Mouse (Mus musculus) stomach, embryonic 16.5 days (tissue): ENCODE results near the gene Spata22. TPM values are rescaled to one million over a fixed set of nuclear protein-coding genes. Genes with fewer than 3 reads are reported as not detected.

Source experiments
- ATAC-seq: fragments of 200-750 bp; cut with Nextera tagmentation; 2 replicates; pipeline ENCODE4 v1.8.0; 2017; ENCODE audit warnings: moderate number of reproducible peaks, moderate TSS enrichment; ENCODE audit not compliant: insufficient read depth, low FRiP score
- H3K27ac ChIP-seq: fragments of 300-500 bp; sonication (generic); 2 replicates; pipeline ENCODE4 v1.5.1; 2014; ENCODE audit warnings: low read length
- H3K27me3 ChIP-seq: fragments of 300-500 bp; sonication (generic); 2 replicates; pipeline ENCODE4 v1.6.1; 2014; ENCODE audit warnings: low read length, control low read depth, mixed read lengths; ENCODE audit not compliant: control insufficient read depth, insufficient read depth
- H3K36me3 ChIP-seq: fragments of 300-500 bp; sonication (generic); 2 replicates; pipeline ENCODE4 v1.6.1; 2014; ENCODE audit warnings: low read length; ENCODE audit not compliant: control insufficient read depth, insufficient read depth
- H3K4me1 ChIP-seq: fragments of 300-500 bp; sonication (generic); 2 replicates; pipeline ENCODE4 v1.6.1; 2014; ENCODE audit warnings: low read length, control low read depth, mixed read lengths; ENCODE audit not compliant: control insufficient read depth, insufficient read depth
- H3K4me2 ChIP-seq: fragments of 300-500 bp; sonication (generic); 2 replicates; pipeline ENCODE4 v1.6.1; 2014; ENCODE audit warnings: low read depth, low read length, mixed read lengths
- H3K4me3 ChIP-seq: fragments of 300-500 bp; sonication (generic); replicated peaks from 2 replicates; pipeline ENCODE4 v1.5.1; 2014; ENCODE audit warnings: mild to moderate bottlenecking, low read length
- H3K9ac ChIP-seq: fragments of 300-500 bp; sonication (generic); 2 replicates; pipeline ENCODE4 v1.6.1; 2014; ENCODE audit warnings: low read length
- H3K9me3 ChIP-seq: fragments of 300-500 bp; sonication (generic); replicated peaks from 2 replicates; pipeline ENCODE4 v1.6.1; 2016; ENCODE audit warnings: low read length, control low read depth; ENCODE audit not compliant: control insufficient read depth
- WGBS: fragments of 180-500 bp; shearing (Covaris S2); extraction: QIAGEN DNeasy Blood & Tissue Kit; methylation state at CpG from one replicate; pipeline ENCODE4 v1.1.7; 2014; 5-methylcytosine and 5-hydroxymethylcytosine counted together
- polyA plus RNA-seq: library from polyadenylated mRNA; unstranded; fragments of >200 nt; fragmentation: Nextera tagmentation; extraction: Ambion mirVana; gene quantifications from 2 replicates; pipeline ENCODE4 v1.2.1, GENCODE M21; 2015

Spata22 gene
- polyA plus RNA-seq, 1 experiment from 2014 or later = 0.27 TPM

DNA sequence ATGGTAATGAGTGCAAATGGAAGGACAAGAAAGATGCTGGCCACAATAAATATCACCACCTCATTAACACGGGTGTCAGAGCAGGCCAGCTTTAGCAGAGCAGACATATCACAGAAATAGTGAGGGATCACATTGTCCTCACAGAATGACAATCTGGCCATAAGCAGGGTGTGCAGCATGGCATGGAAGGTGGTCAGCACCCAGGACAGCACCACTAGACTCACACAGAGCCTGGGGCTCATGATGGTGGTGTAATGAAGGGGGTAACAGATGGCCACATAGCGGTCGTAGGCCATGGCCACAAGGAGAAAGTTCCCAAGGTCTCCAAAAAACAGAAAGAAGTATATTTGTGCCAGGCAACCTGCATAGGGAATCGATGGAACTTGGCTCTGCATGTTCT is 65.8 kb downstream of the Spata22 start:
- Histone ChIP-seq H3K9me3 (no peaks in the 10 kb centered on the region), H3K4me1 (no peaks in the 10 kb centered on the region), H3K4me2 (no peak overlapping the region), H3K27ac (no peak overlapping the region), H3K27me3 (no peaks in the 10 kb centered on the region), H3K36me3 (no peaks in the 10 kb centered on the region), H3K4me3 (no peak overlapping the region), H3K9ac (no peak overlapping the region)
- no peak for ATAC-seq
- WGBS = 68% methylated on average over 4 of the region's 4 CpGs

Other genes with a start within 250 kb of the Spata22 start
- gene Itgae, start 239.2 kb upstream of the Spata22 start, polyA plus RNA-seq = 0.31 and 0.36 TPM in 2 replicates
- 11.9 and 12.5 TPM in 2 replicates for gene Haspin, start 191.4 kb upstream of the Spata22 start, polyA plus RNA-seq
- 0.36 and 0.65 TPM in 2 replicates for gene P2rx5, start 169.3 kb upstream of the Spata22 start, polyA plus RNA-seq
- gene Emc6, start 152.7 kb upstream of the Spata22 start, polyA plus RNA-seq = 94.1 and 101 TPM in 2 replicates
- 214 and 230 TPM in 2 replicates for gene Tax1bp3, start 152.7 kb upstream of the Spata22 start, polyA plus RNA-seq
- gene Ctns, start 130.7 kb upstream of the Spata22 start, polyA plus RNA-seq = 18.3 and 19.6 TPM in 2 replicates
- 3.3 and 4.0 TPM in 2 replicates for gene Shpk, start 130.3 kb upstream of the Spata22 start, polyA plus RNA-seq
- gene Trpv1, start 95.4 kb upstream of the Spata22 start, polyA plus RNA-seq = not detected in 2 replicates
- gene Trpv3, start 62.4 kb upstream of the Spata22 start, polyA plus RNA-seq = 0.40 and 0.47 TPM in 2 replicates
- gene Aspa, start 145 bp upstream of the Spata22 start, polyA plus RNA-seq = 4.2 and 4.5 TPM in 2 replicates
- not detected in 2 replicates for gene Gm49340, start within 50 bp of the Spata22 start, polyA plus RNA-seq
- gene Olfr20, start 21.0 kb downstream of the Spata22 start, polyA plus RNA-seq = not detected in 2 replicates
- gene Olfr376, start 41.5 kb downstream of the Spata22 start, polyA plus RNA-seq = not detected in 2 replicates
- not detected in 2 replicates for gene Olfr1, start 69.9 kb downstream of the Spata22 start, polyA plus RNA-seq
- gene Olfr378, start 98.7 kb downstream of the Spata22 start, polyA plus RNA-seq = not detected in 2 replicates
- not detected in 2 replicates for gene Olfr380, start 127.8 kb downstream of the Spata22 start, polyA plus RNA-seq
- gene Olfr381, start 161.9 kb downstream of the Spata22 start, polyA plus RNA-seq = not detected in 2 replicates
- gene Olfr382, start 187.5 kb downstream of the Spata22 start, polyA plus RNA-seq = not detected in 2 replicates